Mouse (Mus musculus): ENCODE measurements around the gene Spata45.

Spata45 gene

GRCm38 (mm10) chr1:191084951-191085559 lies 48.6 kb downstream of the Spata45 start:
- no peak for DNase-seq (ENCODE audit: low read depth, low spot score)

GRCm38 (mm10) chr1:191085597-191085996 lies 49.2 kb downstream of the Spata45 start:
- no peak for DNase-seq (ENCODE audit: low read depth, low spot score)

GRCm38 (mm10) chr1:191086304-191086878 lies 50.0 kb downstream of the Spata45 start:
- DNase-seq (ENCODE audit: low read depth, low spot score), result no peak

- no peak for DNase-seq (ENCODE audit: low read depth, low spot score)
Measured at GRCm38 (mm10) chr1:191086960-191087359, 50.5 kb downstream of the Spata45 start.

GRCm38 (mm10) chr1:191087955-191088354 lies 51.5 kb downstream of the Spata45 start:
- DNase-seq (ENCODE audit: low read depth, low spot score), result no peak

GRCm38 (mm10) chr1:191089355-191089754 lies 52.9 kb downstream of the Spata45 start:
- no peak for DNase-seq (ENCODE audit: low read depth, low spot score)

- DNase-seq (ENCODE audit: low read depth, low spot score), result no peak
Measured at GRCm38 (mm10) chr1:191092050-191092449, 55.6 kb downstream of the Spata45 start.

All from skeletal muscle tissue, adult 2 months (tissue).